Mouse (Mus musculus) left cerebral cortex, postnatal 10 days (tissue): ENCODE measurements around the gene Myoz2. TPM values are rescaled to one million over a fixed set of nuclear protein-coding genes. Genes with fewer than 3 reads are reported as not detected.

Source experiments
- microRNA-seq: library from miRNA; unstranded; fragments of <30 nt; microRNA quantifications from one replicate; pipeline ENCODE4 v1.2.0, GENCODE M21; 2022
- total RNA-seq, 2 experiments: library from RNA; stranded (reverse); gene quantifications; 2 replicates each; pipeline ENCODE4 v1.2.3; 2021

Gene Myoz2
- total RNA-seq, 2 experiments from 2014 or later: 0.30 TPM; not detected in 1

Small RNA genes within 50 kb of the gene (microRNA-seq; reads per million reads assigned to microRNA genes)
- not detected for gene Gm22066

Other genes starting within 250 kb of the Myoz2 start
- gene Fabp2, start 139.9 kb downstream of the Myoz2 start, total RNA-seq: not detected
- gene Gm10959, start 115.7 kb downstream of the Myoz2 start, total RNA-seq: not detected
- 10 to 100 TPM; 43.2 to 48.6 TPM for gene 1810037I17Rik, start 110.8 kb downstream of the Myoz2 start, total RNA-seq
- gene Usp53, start 50.5 kb downstream of the Myoz2 start, total RNA-seq: 10 to 100 TPM; 19.5 to 26.3 TPM
- gene Synpo2, start 201.1 kb upstream of the Myoz2 start, total RNA-seq: 1 to 10 TPM; 1.4 to 2.7 TPM
- gene Sec24d, start 232.4 kb upstream of the Myoz2 start, total RNA-seq: 10 to 100 TPM; 15.5 to 16.3 TPM